Mouse (Mus musculus) lung, postnatal 36 days (tissue): ENCODE measurements around the gene Rtn4rl2.
"Not testable (repeated sequence)": the region's sequence is repeated elsewhere in the genome, so short reads cannot be mapped to it uniquely, and the experiment has no call there.

ENCODE experiments used
- DNase-seq: peaks from one replicate; pipeline ENCODE4 v3.0.0; 2022; ENCODE audit warnings: mixed read lengths

The Rtn4rl2 gene

GRCm38 (mm10) chr2:84886234-84886731 lies at the start of gene Rtn4rl2:
TSS of gene Rtn4rl2 (minus strand) at chr2:84886710.
- DNase-seq: no peak

DNA sequence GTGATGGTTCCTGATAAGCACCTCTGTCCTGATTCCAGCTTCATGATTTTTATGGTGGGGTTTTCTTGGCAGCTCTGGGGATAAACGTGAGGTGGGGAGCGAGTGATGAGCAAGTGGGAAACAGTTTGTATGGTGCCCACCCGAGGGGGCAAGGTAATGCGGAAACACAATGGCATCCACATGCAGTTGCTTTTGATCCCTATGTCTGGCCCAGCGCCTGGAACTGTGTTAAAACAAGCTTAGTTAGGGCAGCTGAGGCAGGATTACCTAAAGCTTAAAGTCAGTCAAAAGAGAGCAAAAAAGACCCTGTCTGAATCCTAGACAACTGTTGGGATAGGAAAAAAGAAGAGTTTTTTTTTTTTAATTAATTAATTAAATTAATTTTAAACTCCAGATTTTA lies 48.6 kb upstream of the Rtn4rl2 start:
- DNase-seq: no peak

- DNase-seq: no peak
These were observed 48.1 kb upstream of the Rtn4rl2 start for GRCm38 (mm10) chr2:84934649-84935007.

- no peak for DNase-seq
These were observed 47.6 kb upstream of the Rtn4rl2 start for GRCm38 (mm10) chr2:84933992-84934648.

- DNase-seq: no peak
These were observed 43.7 kb upstream of the Rtn4rl2 start for GRCm38 (mm10) chr2:84930186-84930585.

GRCm38 (mm10) chr2:84919601-84920108 lies 33.1 kb upstream of the Rtn4rl2 start:
- no peak for DNase-seq

GRCm38 (mm10) chr2:84918188-84918587 lies 31.7 kb upstream of the Rtn4rl2 start:
- no peak for DNase-seq

DNA sequence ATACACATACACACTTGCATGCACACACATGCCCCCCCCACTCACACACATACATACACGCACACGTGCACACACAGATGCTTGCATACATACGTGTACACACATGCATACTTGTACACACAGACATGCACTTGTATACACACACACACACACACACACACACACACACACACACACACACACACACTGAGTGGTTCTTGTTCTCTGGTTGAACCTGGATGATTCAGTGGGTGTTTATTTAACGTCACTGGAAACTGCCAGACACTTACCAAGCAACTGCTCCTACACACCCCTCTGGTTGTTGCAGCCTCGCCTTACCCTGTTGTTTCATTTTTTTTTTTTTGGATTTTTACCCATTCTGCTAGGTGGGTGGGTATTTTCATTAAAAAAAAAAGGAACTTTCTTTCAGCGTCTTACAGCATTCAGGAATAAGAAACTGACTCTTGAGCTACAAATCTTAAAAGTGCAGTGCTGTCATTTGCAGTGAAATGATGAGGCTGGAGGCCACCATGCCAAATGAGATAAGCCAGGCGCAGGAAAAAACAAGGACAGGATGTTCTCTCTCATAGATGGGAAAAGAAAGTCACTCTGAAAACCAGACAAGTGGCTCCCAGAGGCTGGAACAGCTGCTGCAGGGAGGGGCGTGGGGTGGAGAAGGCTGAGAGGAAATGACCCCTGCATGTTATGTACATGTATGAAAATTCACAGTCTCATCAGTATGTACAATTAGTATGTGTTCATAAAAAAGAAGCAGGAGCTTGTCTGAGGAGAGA lies 30.2 kb upstream of the Rtn4rl2 start:
- peak; percentile 88 for DNase-seq

- DNase-seq: peak; percentile 88
These were observed 28.8 kb upstream of the Rtn4rl2 start for GRCm38 (mm10) chr2:84915330-84915729.

DNA sequence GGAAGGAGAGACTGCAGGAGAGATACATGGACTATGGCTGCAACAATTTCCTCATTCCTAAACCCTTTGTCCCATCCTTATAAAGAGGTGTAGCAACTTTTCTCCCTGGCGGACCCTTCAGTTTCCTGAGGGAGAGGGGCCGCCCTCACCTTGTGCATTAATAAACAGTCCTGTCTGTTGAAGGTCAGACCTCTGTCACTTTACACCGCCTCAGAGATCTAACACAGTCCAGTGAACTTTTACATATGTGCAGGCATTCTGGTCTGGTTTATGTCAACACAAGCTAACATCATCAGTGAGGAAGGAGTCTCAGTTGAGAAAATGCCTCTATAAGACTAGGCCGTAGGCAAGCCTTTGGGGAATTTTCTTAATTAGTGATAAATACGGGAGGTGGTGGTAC lies 27.4 kb upstream of the Rtn4rl2 start:
- no peak for DNase-seq

DNA sequence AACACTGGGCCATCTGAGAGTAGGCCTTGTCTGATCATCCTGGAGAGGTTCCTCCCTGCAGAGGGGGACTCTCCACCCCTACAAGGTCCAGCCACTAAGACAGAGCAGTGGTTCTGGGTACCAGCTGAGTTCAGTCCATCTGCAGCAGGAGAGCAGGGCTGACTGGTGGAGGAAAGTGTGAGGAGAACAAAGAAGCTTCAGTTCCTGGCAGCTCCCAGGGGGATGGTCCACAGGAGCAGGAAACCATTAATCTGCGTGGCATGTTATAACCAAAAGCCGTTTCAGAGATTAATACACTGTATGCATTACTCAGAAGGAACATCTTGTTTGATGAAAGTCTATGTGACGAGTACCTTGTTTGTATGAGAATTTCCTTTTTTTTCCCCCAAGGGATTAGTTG lies 26.2 kb upstream of the Rtn4rl2 start:
- peak; percentile 38 for DNase-seq

GRCm38 (mm10) chr2:84896686-84897085 lies 10.2 kb upstream of the Rtn4rl2 start:
- not testable (repeated sequence) for DNase-seq

GRCm38 (mm10) chr2:84895495-84896198 lies 9.1 kb upstream of the Rtn4rl2 start:
- DNase-seq: peak; percentile 81

DNA sequence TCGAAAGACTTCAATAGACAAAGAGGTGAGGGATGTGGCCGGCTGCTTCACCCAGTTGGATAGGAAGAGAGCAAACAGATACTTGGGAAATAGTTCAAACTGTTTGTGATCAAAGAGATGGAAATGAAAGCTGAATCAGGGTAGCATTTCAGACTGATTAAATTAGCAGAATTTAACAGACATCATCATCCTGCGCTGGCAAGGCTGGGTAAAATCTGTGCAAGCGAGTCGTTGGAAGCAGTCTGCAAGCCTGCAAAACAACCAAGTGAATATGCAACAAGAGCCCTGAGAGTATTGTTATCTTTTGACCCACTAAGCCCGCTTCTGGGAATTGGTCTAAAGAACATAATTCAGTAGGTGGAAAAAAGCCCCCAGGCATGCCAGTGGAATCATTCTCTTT lies 6.8 kb upstream of the Rtn4rl2 start:
- no peak for DNase-seq

DNA sequence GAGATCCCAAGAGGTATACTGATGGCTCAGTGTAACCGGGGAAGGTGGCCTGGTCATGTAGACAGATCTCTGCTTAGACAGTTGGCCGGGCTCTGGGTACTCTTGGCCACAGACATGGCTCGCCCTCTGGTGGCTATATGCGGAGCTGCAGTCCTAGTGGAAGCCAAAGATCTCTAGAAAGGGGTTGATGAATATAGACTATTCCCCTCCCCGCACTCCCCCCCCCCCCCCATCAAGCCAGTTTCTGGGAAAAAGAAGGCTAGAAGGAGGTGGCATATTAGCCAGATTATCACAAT lies 3.5 kb upstream of the Rtn4rl2 start:
- peak; percentile 92 for DNase-seq

DNA sequence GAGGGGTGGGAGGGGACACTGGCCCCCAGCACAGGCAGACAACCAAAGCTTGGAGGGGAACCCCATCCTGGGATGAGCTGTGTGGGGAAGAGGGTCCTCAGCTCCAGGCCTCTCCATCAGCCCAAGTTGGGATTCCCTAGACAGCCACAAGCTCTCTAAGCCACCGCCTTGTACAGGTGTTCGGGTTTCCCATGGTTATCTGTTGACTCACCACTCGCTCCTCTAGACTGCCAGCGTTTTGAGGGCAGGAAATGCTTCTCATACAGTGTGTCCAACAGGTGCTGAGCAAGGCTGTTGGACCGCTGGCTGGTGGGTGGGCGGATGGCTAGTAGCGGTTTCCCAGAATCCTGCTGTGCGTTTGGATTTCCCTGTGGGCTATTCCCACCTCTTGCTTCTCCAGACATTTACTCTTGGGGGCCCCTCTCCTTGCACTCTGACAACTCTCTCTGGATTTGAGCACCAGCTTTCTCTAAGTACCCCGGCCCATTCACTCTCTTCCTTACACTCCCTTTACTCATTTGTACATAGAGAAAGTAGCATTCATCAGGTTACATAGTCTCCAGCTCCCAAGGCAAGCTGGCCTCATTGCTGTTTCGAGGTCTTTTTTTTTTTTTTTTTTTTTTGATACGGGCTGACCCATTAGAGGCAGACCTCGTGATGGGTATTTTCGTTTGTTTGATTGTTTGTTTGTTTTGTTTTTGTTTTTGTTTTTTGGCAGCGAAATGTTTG lies 3.0 kb upstream of the Rtn4rl2 start:
- DNase-seq: no peak

- peak; percentile 91 for DNase-seq
These were observed 2.3 kb upstream of the Rtn4rl2 start for GRCm38 (mm10) chr2:84888657-84889315.

GRCm38 (mm10) chr2:84887411-84888271 lies 1.1 kb upstream of the Rtn4rl2 start:
- peak; percentile 73 for DNase-seq

- no peak for DNase-seq
These were observed 341 bp upstream of the Rtn4rl2 start for GRCm38 (mm10) chr2:84886821-84887281.

- no peak for DNase-seq
These were observed 1.1 kb downstream of the Rtn4rl2 start for GRCm38 (mm10) chr2:84885084-84886055.
